Mouse (Mus musculus): ENCODE results near the gene Flcn. TPM values are rescaled to one million over a fixed set of nuclear protein-coding genes. Genes with fewer than 3 reads are reported as not detected.

The Flcn gene
- polyA plus RNA-seq, 1 experiment from 2014 or later, result 33.6 TPM

DNA sequence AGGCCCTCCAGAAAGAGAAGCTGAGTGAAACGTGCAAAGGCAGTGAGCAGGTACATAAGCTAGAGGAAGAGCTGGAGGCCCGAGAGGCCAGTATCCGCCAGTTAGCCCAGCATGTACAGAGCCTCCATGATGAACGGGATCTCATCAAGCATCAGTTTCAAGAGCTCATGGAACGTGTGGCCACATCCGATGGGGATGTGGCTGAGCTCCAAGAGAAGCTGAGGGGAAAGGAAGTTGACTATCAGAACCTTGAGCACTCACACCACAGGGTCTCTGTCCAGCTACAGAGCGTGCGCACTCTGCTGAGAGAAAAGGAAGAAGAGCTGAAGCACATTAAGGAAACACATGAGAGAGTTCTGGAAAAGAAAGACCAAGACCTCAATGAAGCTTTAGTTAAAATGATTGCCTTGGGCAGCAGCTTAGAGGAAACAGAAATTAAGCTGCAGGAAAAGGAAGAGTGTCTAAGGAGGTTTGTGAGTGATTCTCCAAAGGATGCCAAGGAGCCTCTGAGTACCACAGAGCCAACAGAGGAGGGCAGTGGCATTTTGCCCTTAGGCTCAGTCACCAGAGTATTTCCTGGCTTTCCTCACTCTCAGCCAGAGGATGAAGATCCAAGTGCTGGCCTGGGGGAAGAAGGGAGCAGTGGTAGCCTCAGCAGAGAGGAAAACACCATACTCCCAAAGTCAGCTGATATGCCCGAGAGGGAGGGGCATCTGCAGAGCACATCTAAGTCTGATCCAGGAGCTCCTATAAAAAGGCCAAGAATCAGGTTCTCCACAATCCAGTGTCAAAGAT is 51.4 kb downstream of the Flcn start:
- Histone ChIP-seq H3K27me3 (no peaks in the 10 kb centered on the region), H3K9me3 (no peaks in the 10 kb centered on the region), H3K27ac (no peak overlapping the region), H3K36me3 (peaks cover 93% of the 10 kb centered on the region), H3K4me2 (no peak overlapping the region), H3K4me1 (0 out of 2 replicates have a peak, but pooled peaks cover 4% of the 10 kb centered on the region), H3K9ac (no peak overlapping the region), H3K4me3 (no peak overlapping the region)
- ATAC-seq (ENCODE audit: insufficient number of reproducible peaks, low FRiP score, low TSS enrichment, low read depth), result no peak
- WGBS, result 88% methylated on average over 9 of the region's 9 CpGs

DNA sequence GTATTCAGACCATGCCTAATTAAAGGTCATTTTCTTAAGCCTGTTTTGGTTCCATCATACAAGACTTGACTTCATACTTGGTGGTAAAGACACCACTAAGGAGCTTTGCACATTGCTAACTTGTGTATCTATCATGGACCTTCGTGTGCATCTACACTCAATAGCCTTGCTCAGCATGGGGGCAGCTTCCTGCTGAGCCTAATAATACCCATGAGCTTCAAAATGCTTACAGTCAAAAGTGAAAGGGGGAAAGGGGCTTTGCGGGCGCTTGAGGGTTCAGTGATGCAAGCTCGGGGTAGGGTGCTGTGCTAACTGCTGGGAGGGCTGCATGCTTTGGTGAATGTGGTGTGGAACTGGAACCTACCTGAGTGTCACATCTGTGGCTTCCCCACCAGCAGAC is 53.5 kb downstream of the Flcn start:
- peaks cover 98% of the 10 kb centered on the region for H3K36me3 ChIP-seq

DNA sequence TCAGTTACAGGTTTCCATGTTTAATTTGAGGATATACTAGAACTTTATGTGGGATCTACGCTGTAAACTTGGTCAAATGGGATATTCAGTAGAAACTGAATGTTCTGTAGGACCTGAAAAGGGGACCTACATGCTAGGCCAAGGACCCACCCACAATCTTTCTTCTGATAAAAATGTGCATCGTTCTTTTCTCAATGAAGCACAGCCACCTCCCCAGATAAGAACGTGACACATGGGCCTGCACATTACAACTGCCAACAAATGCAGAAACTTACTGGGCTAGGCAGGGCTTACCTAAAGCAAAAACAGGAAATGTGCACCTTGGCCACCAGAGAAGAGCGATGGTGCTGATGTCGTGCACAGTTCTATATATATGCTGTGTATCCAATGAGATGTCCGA is 55.3 kb downstream of the Flcn start:
- Histone ChIP-seq H3K36me3 (peaks cover 98% of the 10 kb centered on the region), H3K4me2 (no peak overlapping the region), H3K9ac (no peak overlapping the region), H3K4me3 (no peak overlapping the region), H3K27me3 (no peaks in the 10 kb centered on the region), H3K27ac (no peak overlapping the region), H3K9me3 (no peaks in the 10 kb centered on the region), H3K4me1 (0 out of 2 replicates have a peak, but pooled peaks cover 4% of the 10 kb centered on the region)
- no peak for ATAC-seq (ENCODE audit: insufficient number of reproducible peaks, low FRiP score, low TSS enrichment, low read depth)
- 95% methylated on average over 6 of the region's 6 CpGs for WGBS

More for the DNA sequence above, 53.5 kb downstream of the Flcn start:
- Histone ChIP-seq H3K4me2 (no peak overlapping the region), H3K4me1 (0 out of 2 replicates have a peak, but pooled peaks cover 4% of the 10 kb centered on the region), H3K9ac (no peak overlapping the region), H3K9me3 (no peaks in the 10 kb centered on the region), H3K27me3 (no peaks in the 10 kb centered on the region), H3K4me3 (no peak overlapping the region), H3K27ac (no peak overlapping the region)
- no peak for ATAC-seq (ENCODE audit: insufficient number of reproducible peaks, low FRiP score, low TSS enrichment, low read depth)
- 88% methylated on average over 4 of the region's 4 CpGs for WGBS

DNA sequence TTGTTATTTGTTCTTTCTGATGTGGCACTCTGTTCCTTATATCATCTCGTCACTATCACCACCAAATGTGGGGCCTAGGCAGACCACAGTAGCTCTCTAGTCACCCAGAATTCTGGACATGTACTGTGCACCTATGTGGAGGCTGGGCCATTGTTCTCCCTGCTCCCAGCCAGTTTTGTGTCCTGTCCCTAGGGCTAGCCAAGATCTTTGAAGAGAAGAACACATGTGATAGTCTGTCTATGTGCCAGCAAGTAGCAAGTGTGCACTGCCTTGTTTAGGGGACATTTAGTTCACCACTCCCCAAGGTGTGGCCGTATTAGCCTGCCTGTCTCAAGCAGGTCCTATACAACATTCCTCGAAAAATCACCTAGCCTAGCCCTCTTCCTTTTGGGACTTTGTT is 60.8 kb downstream of the Flcn start:
- H3K4me1 ChIP-seq, result no peaks in the 10 kb centered on the region
- 93% methylated on average over 3 of the region's 3 CpGs for WGBS
- H3K36me3 ChIP-seq, result peaks cover 74% of the 10 kb centered on the region
- H3K9me3 ChIP-seq, result no peaks in the 10 kb centered on the region
- H3K9ac ChIP-seq, result no peak overlapping the region
- H3K4me2 ChIP-seq, result no peak overlapping the region
- H3K27ac ChIP-seq, result no peak overlapping the region
- ATAC-seq (ENCODE audit: insufficient number of reproducible peaks, low FRiP score, low TSS enrichment, low read depth), result no peak
- no peak overlapping the region for H3K4me3 ChIP-seq
- no peaks in the 10 kb centered on the region for H3K27me3 ChIP-seq

DNA sequence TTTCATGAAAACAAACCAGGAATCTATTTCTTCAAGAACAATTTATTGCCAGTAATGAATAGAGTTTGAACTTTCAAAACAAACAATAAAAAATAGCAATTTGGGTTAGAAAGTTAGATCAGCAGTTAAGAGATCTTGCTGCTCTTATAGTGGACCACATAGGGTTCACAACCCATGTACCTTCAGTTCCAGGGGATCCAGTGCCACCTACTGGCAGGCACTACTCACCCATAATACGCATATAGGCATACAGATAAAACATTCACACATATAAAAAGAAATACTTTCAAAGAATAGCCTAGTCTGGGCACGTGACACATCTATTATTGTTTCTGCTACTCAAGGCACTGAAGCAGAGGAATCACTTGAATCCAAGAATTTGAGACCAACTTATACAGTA is 63.2 kb downstream of the Flcn start:
- WGBS, result 81% methylated on average over 2 of the region's 2 CpGs
- H3K9ac ChIP-seq, result no peak overlapping the region
- no peak overlapping the region for H3K27ac ChIP-seq
- no peak overlapping the region for H3K4me3 ChIP-seq
- H3K27me3 ChIP-seq, result no peaks in the 10 kb centered on the region
- H3K36me3 ChIP-seq, result peaks cover 75% of the 10 kb centered on the region
- H3K9me3 ChIP-seq, result no peaks in the 10 kb centered on the region
- ATAC-seq (ENCODE audit: insufficient number of reproducible peaks, low FRiP score, low TSS enrichment, low read depth), result no peak
- no peaks in the 10 kb centered on the region for H3K4me1 ChIP-seq
- H3K4me2 ChIP-seq, result no peak overlapping the region

DNA sequence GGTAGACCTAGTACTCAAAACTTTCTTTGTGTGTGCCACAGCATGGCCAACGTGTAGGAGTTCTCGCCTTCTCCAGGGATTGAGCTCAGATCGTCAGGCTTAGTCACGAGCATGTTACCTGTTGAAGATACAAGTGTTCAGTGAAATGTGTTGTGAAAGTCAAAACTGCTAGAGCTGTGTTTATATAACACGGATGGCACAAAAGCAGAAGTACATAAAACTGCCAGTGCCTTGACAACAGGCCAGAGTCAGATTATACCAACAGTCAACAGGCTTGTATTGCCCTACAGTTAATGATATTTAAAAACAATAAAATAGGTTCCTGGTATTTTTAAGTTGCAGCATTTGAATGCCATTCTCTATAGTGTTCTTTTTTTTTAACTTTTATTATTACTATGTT is 64.0 kb downstream of the Flcn start:
- H3K9ac ChIP-seq, result no peak overlapping the region
- H3K36me3 ChIP-seq, result peaks cover 73% of the 10 kb centered on the region
- H3K4me1 ChIP-seq, result no peaks in the 10 kb centered on the region
- WGBS, result 89% methylated on average over 5 of the region's 5 CpGs
- no peaks in the 10 kb centered on the region for H3K27me3 ChIP-seq
- no peak overlapping the region for H3K4me3 ChIP-seq
- no peak overlapping the region for H3K27ac ChIP-seq
- ATAC-seq (ENCODE audit: insufficient number of reproducible peaks, low FRiP score, low TSS enrichment, low read depth), result no peak
- H3K4me2 ChIP-seq, result no peak overlapping the region
- no peaks in the 10 kb centered on the region for H3K9me3 ChIP-seq

DNA sequence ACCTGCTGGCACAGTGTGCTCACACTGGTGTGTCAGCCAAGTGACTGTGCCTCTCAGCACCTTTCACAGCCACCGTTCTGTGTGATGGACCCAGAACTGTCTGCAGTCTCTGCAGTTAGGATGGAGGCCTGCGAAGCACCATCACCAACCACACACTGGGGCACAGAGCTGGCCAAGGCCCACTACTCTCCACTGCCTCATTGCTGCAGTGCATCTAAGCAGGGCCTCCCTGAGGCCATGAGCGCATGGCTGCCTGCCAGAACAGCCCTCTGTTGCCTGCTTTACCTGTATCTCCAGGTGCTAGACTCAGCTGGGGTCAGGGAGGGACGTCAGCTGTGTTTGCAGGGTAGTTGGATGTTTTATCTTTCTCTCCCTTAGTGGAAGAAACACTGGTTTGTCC is 65.4 kb downstream of the Flcn start:
- Histone ChIP-seq H3K27me3 (no peaks in the 10 kb centered on the region), H3K4me3 (no peak overlapping the region), H3K4me1 (no peaks in the 10 kb centered on the region), H3K9me3 (no peaks in the 10 kb centered on the region), H3K4me2 (no peak overlapping the region), H3K9ac (no peak overlapping the region), H3K27ac (no peak overlapping the region), H3K36me3 (peaks cover 73% of the 10 kb centered on the region)
- 0 out of 2 replicates have a peak, but pooled peaks have one; percentile 44 for ATAC-seq (ENCODE audit: insufficient number of reproducible peaks, low FRiP score, low TSS enrichment, low read depth)
- WGBS, result 85% methylated on average over 4 of the region's 4 CpGs

DNA sequence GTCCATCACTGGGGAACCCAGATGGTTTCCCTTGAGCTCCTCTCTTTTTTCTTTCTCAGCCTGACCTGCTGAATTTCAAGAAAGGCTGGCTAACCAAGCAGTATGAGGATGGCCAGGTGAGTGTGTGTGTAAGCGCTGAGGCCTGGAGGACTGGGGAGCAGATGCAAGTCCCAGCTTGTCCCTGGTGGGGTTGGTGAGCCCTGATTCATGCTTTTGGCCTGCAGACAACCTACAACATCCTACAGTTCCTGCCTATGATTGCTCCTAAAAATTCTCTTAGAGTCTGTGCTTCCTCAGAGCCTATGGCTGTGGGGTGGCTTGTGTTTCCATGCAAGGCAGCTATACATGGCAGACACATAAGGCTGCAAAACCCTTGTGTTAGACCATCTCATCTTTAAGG is 66.1 kb downstream of the Flcn start:
- Histone ChIP-seq H3K27ac (no peak overlapping the region), H3K36me3 (peaks cover 75% of the 10 kb centered on the region), H3K4me3 (no peak overlapping the region), H3K4me2 (no peak overlapping the region), H3K27me3 (no peaks in the 10 kb centered on the region), H3K9me3 (no peaks in the 10 kb centered on the region), H3K9ac (no peak overlapping the region), H3K4me1 (no peaks in the 10 kb centered on the region)
- no peak for ATAC-seq (ENCODE audit: insufficient number of reproducible peaks, low FRiP score, low TSS enrichment, low read depth)
- WGBS, result 84% methylated on average over 1 of the region's 1 CpGs

DNA sequence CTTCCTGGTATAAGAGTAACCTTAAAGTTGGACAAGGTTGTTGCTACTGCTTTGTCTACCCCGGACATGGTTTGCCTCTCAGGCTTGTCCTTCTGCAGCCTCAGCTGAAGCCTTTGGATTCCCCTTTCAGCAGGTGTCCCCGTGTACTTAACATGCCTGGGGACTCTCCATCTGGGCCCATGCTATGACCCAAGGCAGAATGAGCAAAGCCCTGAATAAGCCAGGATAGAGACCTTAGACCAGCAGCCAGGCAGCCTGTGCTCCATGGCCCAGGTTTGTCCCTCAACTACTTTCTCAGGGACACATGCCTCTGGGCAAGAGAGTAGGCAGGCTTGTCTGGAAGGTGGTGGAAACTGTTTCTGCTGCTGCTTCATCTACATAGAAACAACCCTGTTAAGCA is 66.5 kb downstream of the Flcn start:
- Histone ChIP-seq H3K9ac (no peak overlapping the region), H3K9me3 (no peaks in the 10 kb centered on the region), H3K36me3 (peaks cover 77% of the 10 kb centered on the region), H3K27ac (no peak overlapping the region), H3K4me2 (no peak overlapping the region), H3K4me3 (no peak overlapping the region), H3K27me3 (no peaks in the 10 kb centered on the region), H3K4me1 (no peaks in the 10 kb centered on the region)
- 86% methylated on average over 2 of the region's 2 CpGs for WGBS
- no peak for ATAC-seq (ENCODE audit: insufficient number of reproducible peaks, low FRiP score, low TSS enrichment, low read depth)

DNA sequence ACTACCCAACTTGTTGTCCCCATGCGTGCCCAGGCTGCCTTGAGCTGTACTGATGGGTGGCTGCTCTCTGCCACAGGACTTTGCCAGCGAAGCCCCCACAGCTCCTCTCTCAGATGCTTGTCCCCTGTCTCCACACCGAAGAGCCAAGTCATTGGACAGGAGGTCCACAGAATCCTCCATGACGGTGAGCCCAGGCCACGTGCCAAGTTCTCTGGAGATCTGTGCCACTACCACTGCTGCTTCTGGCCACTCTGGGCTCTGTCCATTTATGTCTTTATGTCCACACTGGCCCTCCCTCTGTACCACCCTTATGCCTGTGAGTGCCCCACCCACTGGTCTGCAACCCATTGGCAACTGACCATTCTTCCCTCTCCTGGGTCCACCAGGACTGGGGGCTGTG is 67.9 kb downstream of the Flcn start:
- 0 out of 2 replicates have a peak, but pooled peaks have one; percentile 30 for ATAC-seq (ENCODE audit: insufficient number of reproducible peaks, low FRiP score, low TSS enrichment, low read depth)
- WGBS, result 97% methylated on average over 5 of the region's 5 CpGs
- H3K9ac ChIP-seq, result no peak overlapping the region
- no peak overlapping the region for H3K27ac ChIP-seq
- no peak overlapping the region for H3K4me3 ChIP-seq
- H3K4me2 ChIP-seq, result no peak overlapping the region
- H3K9me3 ChIP-seq, result no peaks in the 10 kb centered on the region
- H3K4me1 ChIP-seq, result no peaks in the 10 kb centered on the region
- peaks cover 86% of the 10 kb centered on the region for H3K36me3 ChIP-seq
- H3K27me3 ChIP-seq, result no peaks in the 10 kb centered on the region

Data from limb, embryonic 15.5 days (tissue).